Mouse (Mus musculus) olfactory bulb, adult 2 months (tissue): ENCODE measurements at regions not wholly inside any gene's neighbourhood (a gene's known extent, or its start where the extent isn't known, plus 50 kb on each side); places are given as distances from the start of the nearest gene placed in this dataset.

ENCODE experiments used
- CTCF ChIP-seq: fragments of 200-500 bp; IDR thresholded peaks from 2 replicates; pipeline ENCODE4 v1.5.1; 2012; ENCODE audit warnings: low read depth, mild to moderate bottlenecking, low read length, moderate library complexity; ENCODE audit not compliant: insufficient read depth
- POLR2A ChIP-seq: fragments of 200-500 bp; IDR thresholded peaks from 2 replicates; pipeline ENCODE4 v1.6.1; 2012; ENCODE audit warnings: mild to moderate bottlenecking, low read depth, low read length, moderate library complexity; ENCODE audit not compliant: insufficient read depth

DNA sequence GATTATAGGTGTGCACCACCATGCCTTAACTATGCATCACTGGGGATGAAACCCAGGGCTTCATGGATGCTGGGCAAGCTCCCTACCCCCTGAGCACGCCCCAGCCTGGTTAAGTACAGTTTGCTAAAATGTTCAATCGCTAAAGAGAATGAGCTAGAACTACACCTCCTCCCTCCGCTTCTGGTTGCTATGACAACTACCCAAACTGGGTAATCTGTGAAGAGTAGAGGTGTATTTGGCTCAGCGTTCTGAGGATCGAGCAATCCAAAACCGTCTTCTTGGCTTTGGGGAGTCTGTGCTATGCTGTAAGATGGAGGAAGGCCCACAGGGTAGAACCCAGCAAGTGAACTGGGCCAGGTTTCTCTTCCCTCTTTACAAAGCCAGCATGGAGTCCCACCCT lies 78.8 kb downstream of the Skor1 start:
- TF ChIP-seq CTCF (no peak), POLR2A (no peak)
